ENCODE assay signal across 14 mouse cellular contexts in the genomic region with DNA sequence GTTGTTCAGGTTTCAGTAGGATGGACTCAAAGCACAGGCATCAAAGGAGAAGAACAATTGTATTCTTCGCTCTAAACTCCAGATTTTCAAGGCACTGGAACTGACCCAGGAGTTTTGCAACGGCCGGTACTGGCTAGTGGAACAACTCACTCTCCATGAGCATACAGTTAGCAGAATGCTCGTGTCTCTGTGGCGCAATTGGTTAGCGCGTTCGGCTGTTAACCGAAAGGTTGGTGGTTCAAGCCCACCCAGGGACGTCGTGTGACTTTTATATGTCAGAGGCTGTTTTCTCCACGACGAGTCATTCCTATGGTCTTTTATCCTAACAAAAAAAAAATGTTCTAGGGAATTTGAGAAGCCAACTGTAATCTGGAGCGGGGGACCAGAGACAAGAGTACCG. TPM values are rescaled to one million over a fixed set of nuclear protein-coding genes. Genes with fewer than 3 reads are reported as not detected.
DNase-seq lines count a peak whose midpoint lies in the region; ATAC-seq and TF ChIP-seq lines count a peak whose summit lies in the region.
"Had no signal": no experiment of that assay in that cellular context is flagged by ENCODE, and none has a peak within 500 bp of the region (broad histone marks: within the 10 kb centered on the region; RNA-seq: fewer than 3 reads in every experiment).

No protein-coding gene starts in this region.

- H3K27ac ChIP-seq in heart, embryonic 13.5 days (replicated peaks), result no peak overlapping the region
- no peak overlapping the region for H3K27ac ChIP-seq in limb, embryonic 11.5 days (replicated peaks; ENCODE audit: low read depth, low read length)
- no peak overlapping the region for H3K27ac ChIP-seq in gastrocnemius, adult 2 months
- H3K27ac ChIP-seq: hindbrain, postnatal 0 days; limb, embryonic 15.5 days; midbrain, embryonic 12.5 days had no signal

- H3K4me3 ChIP-seq in heart, embryonic 13.5 days, result no peak overlapping the region
- H3K4me3 ChIP-seq in limb, embryonic 11.5 days (ENCODE audit: low read depth, low read length), result no peak overlapping the region
- H3K4me3 ChIP-seq in gastrocnemius, adult 2 months, result no peak overlapping the region
- H3K4me3 ChIP-seq: limb, embryonic 15.5 days; midbrain, embryonic 12.5 days had no signal

- 13% methylated on average over 15 of the region's 15 CpGs for WGBS in heart, embryonic 13.5 days
- 17% methylated on average over 15 of the region's 15 CpGs for WGBS in limb, embryonic 11.5 days

- H3K4me1 ChIP-seq in heart, embryonic 13.5 days, result no peaks in the 10 kb centered on the region
- H3K4me1 ChIP-seq in limb, embryonic 11.5 days (ENCODE audit: control insufficient read depth, insufficient read depth, low read length), result no peaks in the 10 kb centered on the region
- H3K4me1 ChIP-seq: limb, embryonic 15.5 days; midbrain, embryonic 12.5 days had no signal

- no peaks in the 10 kb centered on the region for H3K9me3 ChIP-seq in heart, embryonic 13.5 days
- no peaks in the 10 kb centered on the region for H3K9me3 ChIP-seq in limb, embryonic 11.5 days (ENCODE audit: control insufficient read depth, low read length)
- H3K9me3 ChIP-seq: limb, embryonic 15.5 days; midbrain, embryonic 12.5 days had no signal

- peaks cover 52% of the 10 kb centered on the region for H3K27me3 ChIP-seq in heart, embryonic 13.5 days (replicated peaks)
- peaks cover 7% of the 10 kb centered on the region for H3K27me3 ChIP-seq in limb, embryonic 11.5 days (ENCODE audit: control insufficient read depth, insufficient read depth, low read length)

- H3K36me3 ChIP-seq in heart, embryonic 13.5 days, result no peaks in the 10 kb centered on the region
- no peaks in the 10 kb centered on the region for H3K36me3 ChIP-seq in limb, embryonic 11.5 days (ENCODE audit: control insufficient read depth, insufficient read depth, low read length)
- H3K36me3 ChIP-seq: limb, embryonic 15.5 days; midbrain, embryonic 12.5 days had no signal

- H3K4me2 ChIP-seq in heart, embryonic 13.5 days, result 0 out of 2 replicates have a peak overlapping the region, but pooled peaks have one; percentile 28
- no peak overlapping the region for H3K4me2 ChIP-seq in limb, embryonic 11.5 days (ENCODE audit: low read depth, severe bottlenecking)
- H3K4me2 ChIP-seq: limb, embryonic 15.5 days; midbrain, embryonic 12.5 days had no signal

- intact Hi-C loops in heart, postnatal 25 days (cut with DNase I), result no loop called here
- intact Hi-C loops in gastrocnemius, adult 2 months (cut with DNase I), result no loop called here

- no peak for TF ChIP-seq CTCF in gastrocnemius, adult 2 months (IDR thresholded peaks at IDR 0.05)

- no peak for DNase-seq in heart, postnatal 25 days (ENCODE audit: low spot score)
- DNase-seq in ES-CJ7 (ENCODE audit: low read depth, low spot score) (peak; percentile 90), R1 (ENCODE audit: low read depth, low spot score) (peak; percentile 79)
- DNase-seq in limb, embryonic 11.5 days (ENCODE audit: low spot score), result peak; percentile 45
- no peak for DNase-seq in gastrocnemius, adult 2 months
- DNase-seq in cerebellum, postnatal 25 days, result no peak
- DNase-seq: cerebellum, adult 18-20 months; kidney, adult 2 months; lung, postnatal 14 days; thymus, postnatal 14 days had no signal

- no peak overlapping the region for H3K9ac ChIP-seq in heart, embryonic 13.5 days
- no peak overlapping the region for H3K9ac ChIP-seq in limb, embryonic 11.5 days (ENCODE audit: low read length)
- H3K9ac ChIP-seq: limb, embryonic 15.5 days; midbrain, embryonic 12.5 days had no signal

- no peak for ATAC-seq in heart, embryonic 13.5 days (ENCODE audit: extremely low read depth, insufficient number of reproducible peaks, low FRiP score, low TSS enrichment)
- no peak for ATAC-seq in limb, embryonic 11.5 days (ENCODE audit: insufficient number of reproducible peaks, low FRiP score, low TSS enrichment, low read depth)
- ATAC-seq: hindbrain, postnatal 0 days had no signal

RNA-seq across cellular contexts. Expression of a gene that starts 28.1 kb away (rescaled TPM):
- 1.3 and 1.5 TPM in 2 replicates for polyA plus RNA-seq in heart, embryonic 13.5 days (2015; fragmentation: Nextera tagmentation; extraction: Ambion mirVana)
- 1 to 10 TPM in 1 of 2 experiments, under 1 TPM in 1; 0.94 to 1.1 TPM for total RNA-seq in heart, postnatal 25 days (2021)
- 0.67 and 0.88 TPM in 2 replicates for polyA plus RNA-seq in limb, embryonic 11.5 days (2014; fragmentation: Nextera tagmentation; extraction: Ambion mirVana)
- total RNA-seq in gastrocnemius, adult 2 months (2021), result under 1 TPM in 1 of 2 experiments, not detected in 1; 0.20 TPM

RNA-seq across cellular contexts. Expression of a gene that starts 52.3 kb away (rescaled TPM):
- 3.3 and 5.9 TPM in 2 replicates for polyA plus RNA-seq in heart, embryonic 13.5 days (2015; fragmentation: Nextera tagmentation; extraction: Ambion mirVana)
- total RNA-seq in heart, postnatal 25 days (2021), result 10 to 100 TPM; 47.3 to 58.1 TPM
- 22.3 and 24.0 TPM in 2 replicates for polyA plus RNA-seq in limb, embryonic 11.5 days (2014; fragmentation: Nextera tagmentation; extraction: Ambion mirVana)
- total RNA-seq in gastrocnemius, adult 2 months (2021), result 10 to 100 TPM; 18.6 to 24.8 TPM

RNA-seq across cellular contexts. Expression of a gene that starts 53.4 kb away (rescaled TPM):
- polyA plus RNA-seq in heart, embryonic 13.5 days (2015; fragmentation: Nextera tagmentation; extraction: Ambion mirVana), result 28.3 and 29.4 TPM in 2 replicates
- 10 to 100 TPM; 25.8 to 48.9 TPM for total RNA-seq in heart, postnatal 25 days (2021)
- polyA plus RNA-seq in limb, embryonic 11.5 days (2014; fragmentation: Nextera tagmentation; extraction: Ambion mirVana), result 73.6 and 75.8 TPM in 2 replicates
- 10 to 100 TPM in 1 of 2 experiments, 1 to 10 TPM in 1; 7.7 to 11.5 TPM for total RNA-seq in gastrocnemius, adult 2 months (2021)

RNA-seq across cellular contexts. Expression of a gene that starts 58.8 kb away (rescaled TPM):
- polyA plus RNA-seq in heart, embryonic 13.5 days (2015; fragmentation: Nextera tagmentation; extraction: Ambion mirVana), result 3.9 and 5.4 TPM in 2 replicates
- total RNA-seq in heart, postnatal 25 days (2021), result 10 to 100 TPM; 14.4 to 16.9 TPM
- 5.4 and 5.7 TPM in 2 replicates for polyA plus RNA-seq in limb, embryonic 11.5 days (2014; fragmentation: Nextera tagmentation; extraction: Ambion mirVana)
- 1 to 10 TPM; 5.7 to 6.6 TPM for total RNA-seq in gastrocnemius, adult 2 months (2021)

Comparison
In these comparisons a context has a peak if more than half of its experiments do, and no peak if none do; other contexts are left out.
1. DNase-seq: peak in ES-CJ7 (single experiment), R1 (single experiment) and limb, embryonic 11.5 days (single experiment); none in heart, postnatal 25 days (single experiment), gastrocnemius, adult 2 months (single experiment) and cerebellum, postnatal 25 days (0 of 2).